Mouse (Mus musculus): ENCODE measurements around the gene Cldn12. TPM values are rescaled to one million over a fixed set of nuclear protein-coding genes. Genes with fewer than 3 reads are reported as not detected.

The Cldn12 gene
- 17.8 and 22.5 TPM in 2 replicates for total RNA-seq (2014; rRNA removed)
- polyA plus RNA-seq (2015; fragmentation: Nextera tagmentation; extraction: Ambion mirVana) = 10.1 and 13.0 TPM in 2 replicates

DNA sequence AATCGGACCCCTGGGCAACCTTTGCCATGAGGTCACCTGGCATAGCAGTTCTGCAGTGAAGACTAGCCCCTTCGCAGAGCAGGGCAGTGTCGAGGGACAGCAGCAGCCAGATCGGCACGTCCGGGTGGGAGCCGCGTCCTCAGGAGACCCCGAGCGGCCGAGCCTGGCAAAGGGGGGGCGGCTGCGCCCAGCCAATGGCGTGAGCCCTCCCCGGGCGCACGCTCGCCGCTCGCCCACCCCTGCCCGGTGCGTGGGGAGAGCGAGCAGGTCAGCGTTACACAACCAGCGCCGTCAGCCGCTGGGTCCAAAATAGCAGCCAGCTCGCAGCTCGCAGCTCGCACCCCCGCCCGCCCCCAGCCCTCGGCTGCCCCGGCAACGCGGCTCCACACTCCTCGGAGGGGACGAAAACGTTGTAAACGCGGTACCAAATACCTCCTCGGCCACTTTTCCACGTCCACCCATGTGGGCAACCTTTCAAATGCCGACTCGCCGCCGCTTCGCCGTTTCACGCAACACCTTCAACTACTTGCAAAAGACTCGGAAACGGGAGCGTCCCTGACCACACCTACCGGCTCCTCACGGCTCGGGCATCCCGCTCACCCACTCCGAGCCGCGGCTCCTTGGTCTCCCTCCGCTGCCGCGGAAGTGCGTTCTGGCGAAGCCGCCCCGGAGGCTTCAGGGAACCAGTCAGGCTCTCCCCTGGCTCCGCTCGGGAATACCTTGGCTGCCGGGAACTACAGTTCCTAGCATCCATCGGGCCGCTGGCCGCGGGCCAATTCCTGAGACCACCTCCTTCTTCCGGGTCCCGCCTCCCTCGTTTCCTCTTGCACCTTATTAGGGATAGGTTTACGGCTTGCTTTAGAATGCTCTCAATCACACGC, at the start of gene Cldn12:
Gene Cldn12, minus strand, starts transcription at position 763 of the 881 bp plus-strand sequence.
- Histone ChIP-seq H3K4me1 (ENCODE audit: insufficient read depth) (0 out of 2 replicates have a peak, but pooled peaks cover 4% of the 10 kb centered on the region), H3K4me3 (ENCODE audit: low read depth, low read length) (peak within 1 kb of the TSS; percentile 80), H3K9me3 (ENCODE audit: low read length) (no peaks in the 10 kb centered on the region), H3K27ac (ENCODE audit: low read depth, low read length) (peak within 1 kb of the TSS; percentile 79), H3K4me2 (ENCODE audit: low read depth) (peak within 1 kb of the TSS; percentile 88), H3K36me3 (ENCODE audit: insufficient read depth) (no peaks in the 10 kb centered on the region), H3K9ac (peak within 1 kb of the TSS; percentile 69), H3K27me3 (ENCODE audit: insufficient read depth, low read length) (no peaks in the 10 kb centered on the region)
- peak; percentile 98 for DNase-seq
- WGBS = under 1% methylated on average over 77 of the region's 79 CpGs
- TF ChIP-seq CTCF (IDR thresholded peaks at IDR 0.05; ENCODE audit: low read depth) = no peak
- peak; percentile 96 for ATAC-seq

DNA sequence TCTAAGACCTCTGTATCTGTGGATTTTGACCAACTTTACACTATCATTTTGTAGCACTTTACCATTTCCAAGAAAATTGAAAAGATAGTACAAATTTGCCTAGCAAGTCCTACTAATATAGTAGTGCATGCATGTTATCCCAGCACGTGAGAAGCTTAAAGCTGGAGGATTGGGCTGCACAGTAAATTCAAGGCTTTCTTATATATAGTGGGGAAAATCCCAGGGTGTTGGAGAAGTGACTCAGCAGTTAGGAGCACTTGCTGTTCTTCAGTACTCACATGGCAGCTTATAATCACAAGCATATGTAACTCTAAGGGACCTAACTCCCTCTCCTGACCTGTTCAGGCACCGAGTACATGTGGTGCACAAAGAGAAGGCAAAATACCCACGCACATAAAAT, 47.7 kb upstream of the Cldn12 start:
- TF ChIP-seq CTCF (IDR thresholded peaks at IDR 0.05; ENCODE audit: low read depth) = no peak
- H3K4me2 ChIP-seq (ENCODE audit: low read depth) = no peak overlapping the region
- no peak overlapping the region for H3K27ac ChIP-seq (ENCODE audit: low read depth, low read length)
- no peaks in the 10 kb centered on the region for H3K27me3 ChIP-seq (ENCODE audit: insufficient read depth, low read length)
- no peaks in the 10 kb centered on the region for H3K36me3 ChIP-seq (ENCODE audit: insufficient read depth)
- ATAC-seq (no peak), DNase-seq (no peak)
- 0 out of 2 replicates have a peak, but pooled peaks cover 4% of the 10 kb centered on the region for H3K4me1 ChIP-seq (ENCODE audit: insufficient read depth)
- H3K4me3 ChIP-seq (ENCODE audit: low read depth, low read length) = no peak overlapping the region
- 79% methylated on average over 3 of the region's 3 CpGs for WGBS
- no peaks in the 10 kb centered on the region for H3K9me3 ChIP-seq (ENCODE audit: low read length)
- H3K9ac ChIP-seq = no peak overlapping the region

DNA sequence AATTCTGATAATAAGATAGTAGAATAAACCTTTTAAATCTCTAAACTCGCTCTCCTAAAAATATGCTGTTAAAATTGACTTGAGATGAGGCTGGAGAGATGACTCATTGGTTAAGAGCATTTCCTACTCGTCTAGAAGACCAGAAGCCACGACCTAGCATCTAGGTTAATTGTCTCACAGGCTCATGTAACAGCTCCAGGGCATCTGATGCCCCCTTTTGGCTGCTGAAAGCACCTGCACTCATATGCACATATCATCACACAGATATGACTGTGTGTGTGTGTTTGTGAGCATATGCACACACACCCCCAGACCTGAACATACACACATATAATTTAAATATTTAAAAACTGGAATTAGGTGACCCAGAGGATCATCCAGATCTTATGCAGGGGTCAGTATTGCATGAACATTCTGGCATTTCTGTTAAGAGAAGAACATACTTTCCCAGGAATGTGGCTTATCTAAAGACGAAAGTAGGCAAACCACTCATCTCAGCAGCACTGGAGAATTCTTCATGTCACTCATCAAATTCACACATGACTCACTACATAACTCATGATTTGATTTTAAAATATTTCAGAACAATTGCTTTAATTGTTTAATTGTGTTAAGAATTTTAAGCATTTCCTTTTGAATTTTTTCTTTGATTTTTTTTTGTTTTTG, 46.4 kb upstream of the Cldn12 start:
- Histone ChIP-seq H3K27ac (ENCODE audit: low read depth, low read length) (no peak overlapping the region), H3K4me2 (ENCODE audit: low read depth) (no peak overlapping the region), H3K4me1 (ENCODE audit: insufficient read depth) (0 out of 2 replicates have a peak, but pooled peaks cover 4% of the 10 kb centered on the region), H3K27me3 (ENCODE audit: insufficient read depth, low read length) (no peaks in the 10 kb centered on the region), H3K36me3 (ENCODE audit: insufficient read depth) (no peaks in the 10 kb centered on the region), H3K9me3 (ENCODE audit: low read length) (no peaks in the 10 kb centered on the region), H3K4me3 (ENCODE audit: low read depth, low read length) (no peak overlapping the region), H3K9ac (no peak overlapping the region)
- TF ChIP-seq CTCF (IDR thresholded peaks at IDR 0.05; ENCODE audit: low read depth) = peak; percentile 14; the same call in 1 of the 2 replicates
- ATAC-seq (no peak), DNase-seq (no peak)
- WGBS = 75% methylated on average over 4 of the region's 4 CpGs

DNA sequence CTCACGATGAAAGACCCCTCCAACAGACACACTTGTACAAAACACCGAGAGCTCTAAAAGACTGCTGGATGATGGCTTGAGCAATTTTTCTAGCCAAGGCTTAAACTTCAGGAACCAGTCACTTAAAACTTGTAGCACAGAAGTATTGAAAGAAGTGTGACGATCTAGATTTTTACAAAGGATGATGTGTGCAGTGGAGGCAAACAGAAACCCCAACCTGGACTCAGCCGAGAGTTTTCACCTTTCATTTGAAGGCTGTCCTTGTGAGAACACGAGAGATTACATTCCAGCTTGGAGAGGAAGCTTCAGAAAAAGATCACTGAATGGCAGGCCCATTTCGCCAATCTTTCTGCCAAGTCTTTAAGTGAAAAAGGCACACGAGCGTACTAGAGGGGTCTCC, 45.0 kb upstream of the Cldn12 start:
- Histone ChIP-seq H3K9me3 (ENCODE audit: low read length) (no peaks in the 10 kb centered on the region), H3K36me3 (ENCODE audit: insufficient read depth) (peaks cover under 1% of the 10 kb centered on the region; the same call in 1 of the 2 replicates), H3K4me1 (ENCODE audit: insufficient read depth) (0 out of 2 replicates have a peak, but pooled peaks cover 4% of the 10 kb centered on the region), H3K27me3 (ENCODE audit: insufficient read depth, low read length) (no peaks in the 10 kb centered on the region), H3K4me2 (ENCODE audit: low read depth) (peak overlapping the region; percentile 59), H3K27ac (ENCODE audit: low read depth, low read length) (peak overlapping the region; percentile 36), H3K4me3 (ENCODE audit: low read depth, low read length) (peak overlapping the region; percentile 84), H3K9ac (peak overlapping the region; percentile 72)
- DNase-seq (no peak), ATAC-seq (no peak; the same call in 1 of the 2 replicates)
- WGBS = 37% methylated on average over 8 of the region's 8 CpGs
- TF ChIP-seq CTCF (IDR thresholded peaks at IDR 0.05; ENCODE audit: low read depth) = no peak

DNA sequence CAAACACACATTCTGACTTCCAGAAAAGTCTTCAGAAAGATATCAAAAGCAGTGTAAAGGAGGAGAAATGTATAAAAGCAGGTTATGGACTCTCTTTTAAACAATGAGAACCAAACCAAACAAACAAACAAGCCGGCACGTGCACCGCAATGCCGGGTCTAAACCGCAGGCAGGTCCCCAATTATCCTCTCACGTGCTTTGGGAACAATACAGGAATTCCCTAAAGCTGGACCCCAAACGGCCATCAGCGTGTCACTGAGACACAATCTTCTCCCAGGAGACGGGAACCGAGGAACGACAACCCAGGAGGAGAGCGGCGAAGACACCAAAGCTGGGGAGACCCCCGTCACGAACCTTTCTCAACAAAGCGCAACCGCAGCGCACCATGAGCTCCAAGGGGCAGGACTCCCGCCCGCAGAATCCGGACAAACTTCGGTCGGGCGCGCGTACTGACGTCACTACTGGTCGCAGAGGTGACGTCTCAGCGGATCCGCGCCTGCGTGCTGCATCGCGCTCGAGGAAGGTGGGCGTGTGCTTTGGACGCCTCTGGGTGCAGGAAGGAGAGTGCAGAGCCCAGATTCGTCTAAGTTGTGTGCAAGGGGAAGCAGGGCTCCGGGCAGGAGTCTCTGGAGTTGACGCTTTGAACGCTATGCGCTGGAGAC, 44.5 kb upstream of the Cldn12 start, which contains the start of gene Gtpbp10:
Gene Gtpbp10, minus strand, starts transcription at position 460 of the 662 bp plus-strand sequence.
- DNase-seq = peak; percentile 97
- peaks cover 6% of the 10 kb centered on the region; the same call in 1 of the 2 replicates for H3K36me3 ChIP-seq (ENCODE audit: insufficient read depth)
- under 1% methylated on average over 43 of the region's 43 CpGs for WGBS
- 0 out of 2 replicates have a peak, but pooled peaks cover 4% of the 10 kb centered on the region for H3K4me1 ChIP-seq (ENCODE audit: insufficient read depth)
- peak within 1 kb of the TSS; percentile 36 for H3K27ac ChIP-seq (ENCODE audit: low read depth, low read length)
- no peak for TF ChIP-seq CTCF (IDR thresholded peaks at IDR 0.05; ENCODE audit: low read depth)
- peak within 1 kb of the TSS; percentile 72 for H3K9ac ChIP-seq
- peak; percentile 100 for ATAC-seq
- H3K27me3 ChIP-seq (ENCODE audit: insufficient read depth, low read length) = no peaks in the 10 kb centered on the region
- H3K4me3 ChIP-seq (ENCODE audit: low read depth, low read length) = peak within 1 kb of the TSS; percentile 84
- H3K4me2 ChIP-seq (ENCODE audit: low read depth) = peak within 1 kb of the TSS; percentile 59
- no peaks in the 10 kb centered on the region for H3K9me3 ChIP-seq (ENCODE audit: low read length)

DNA sequence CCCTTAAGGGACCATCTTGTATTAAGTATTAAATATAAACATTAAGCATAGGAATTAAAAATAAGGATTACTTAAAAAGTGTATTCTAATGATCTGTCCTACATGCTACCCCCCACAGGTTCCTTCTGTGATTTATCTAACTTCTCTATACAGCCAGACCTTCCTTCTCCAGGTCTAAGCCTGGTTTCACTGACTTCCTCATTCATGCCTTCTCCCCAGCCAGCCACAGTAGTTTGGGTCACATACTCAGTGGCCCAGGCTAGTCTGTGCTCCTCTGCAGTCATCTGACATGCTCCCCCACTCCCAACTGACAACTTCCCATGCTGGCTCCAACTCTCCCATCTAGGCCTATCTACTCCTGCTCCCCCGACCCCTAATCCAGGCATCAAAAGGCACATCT, 36.4 kb upstream of the Cldn12 start:
- no peak for TF ChIP-seq CTCF (IDR thresholded peaks at IDR 0.05; ENCODE audit: low read depth)
- Histone ChIP-seq H3K27me3 (ENCODE audit: insufficient read depth, low read length) (no peaks in the 10 kb centered on the region), H3K4me3 (ENCODE audit: low read depth, low read length) (no peak overlapping the region), H3K27ac (ENCODE audit: low read depth, low read length) (no peak overlapping the region), H3K9me3 (ENCODE audit: low read length) (no peaks in the 10 kb centered on the region), H3K4me2 (ENCODE audit: low read depth) (no peak overlapping the region), H3K9ac (no peak overlapping the region), H3K4me1 (ENCODE audit: insufficient read depth) (no peaks in the 10 kb centered on the region), H3K36me3 (ENCODE audit: insufficient read depth) (peaks cover 27% of the 10 kb centered on the region; the same call in 1 of the 2 replicates)
- no peak for ATAC-seq
- DNase-seq = no peak
- 82% methylated on average over 1 of the region's 1 CpGs for WGBS
